Mouse (Mus musculus) heart, adult 8-10 months (tissue): ENCODE measurements around the gene Crim1. TPM values are rescaled to one million over a fixed set of nuclear protein-coding genes. Genes with fewer than 3 reads are reported as not detected.

Experiments used
- DNase-seq: peaks from one replicate; pipeline ENCODE4 v3.0.0; 2022; ENCODE audit warnings: low spot score
- total RNA-seq, 4 experiments: library from RNA; stranded (reverse); gene quantifications; 2 replicates each; pipeline ENCODE4 v1.2.4; 2022

Crim1 gene
- total RNA-seq, 4 experiments from 2014 or later = 58.6 to 70.9 (median 67.5) TPM

DNA sequence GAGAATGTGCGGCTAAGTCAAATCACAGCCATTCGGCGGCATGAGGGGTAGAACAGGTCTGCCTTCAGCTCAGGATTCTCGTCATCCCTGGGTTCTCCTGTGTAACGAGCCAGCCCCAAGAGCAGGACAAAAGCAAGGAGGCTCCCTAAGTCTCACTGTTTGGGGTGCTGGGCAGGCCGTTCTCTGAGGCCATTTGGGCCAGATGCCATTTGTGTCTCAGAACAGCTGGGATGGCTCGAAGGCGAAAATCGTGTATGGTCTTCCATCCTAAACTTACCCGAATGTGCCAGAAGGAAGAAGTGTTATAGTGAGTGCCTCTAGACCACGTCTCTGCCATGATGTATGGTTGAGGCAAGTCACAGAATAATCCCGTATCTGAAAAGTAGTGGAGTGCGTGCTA, 86.0 kb downstream of the Crim1 start:
- no peak for DNase-seq

DNA sequence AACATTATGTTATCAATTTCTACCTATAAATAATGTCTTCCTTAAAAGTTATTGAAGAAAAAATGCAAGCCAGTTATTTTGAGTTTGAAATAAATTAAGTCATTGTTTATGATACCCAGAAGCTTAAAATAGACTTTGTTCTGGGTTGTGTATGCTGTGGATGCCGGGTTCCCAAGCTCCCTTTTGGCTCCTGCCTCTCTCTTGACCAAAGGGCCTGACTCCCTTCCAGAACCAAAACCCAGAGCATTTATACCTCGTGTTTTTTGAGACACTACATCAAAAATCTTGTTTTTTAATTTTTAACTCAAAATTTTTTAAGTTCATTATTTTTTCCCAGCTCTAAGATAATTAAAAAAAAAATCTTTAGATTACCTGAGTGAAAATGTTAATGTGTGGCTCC, 87.3 kb downstream of the Crim1 start:
- no peak for DNase-seq

DNA sequence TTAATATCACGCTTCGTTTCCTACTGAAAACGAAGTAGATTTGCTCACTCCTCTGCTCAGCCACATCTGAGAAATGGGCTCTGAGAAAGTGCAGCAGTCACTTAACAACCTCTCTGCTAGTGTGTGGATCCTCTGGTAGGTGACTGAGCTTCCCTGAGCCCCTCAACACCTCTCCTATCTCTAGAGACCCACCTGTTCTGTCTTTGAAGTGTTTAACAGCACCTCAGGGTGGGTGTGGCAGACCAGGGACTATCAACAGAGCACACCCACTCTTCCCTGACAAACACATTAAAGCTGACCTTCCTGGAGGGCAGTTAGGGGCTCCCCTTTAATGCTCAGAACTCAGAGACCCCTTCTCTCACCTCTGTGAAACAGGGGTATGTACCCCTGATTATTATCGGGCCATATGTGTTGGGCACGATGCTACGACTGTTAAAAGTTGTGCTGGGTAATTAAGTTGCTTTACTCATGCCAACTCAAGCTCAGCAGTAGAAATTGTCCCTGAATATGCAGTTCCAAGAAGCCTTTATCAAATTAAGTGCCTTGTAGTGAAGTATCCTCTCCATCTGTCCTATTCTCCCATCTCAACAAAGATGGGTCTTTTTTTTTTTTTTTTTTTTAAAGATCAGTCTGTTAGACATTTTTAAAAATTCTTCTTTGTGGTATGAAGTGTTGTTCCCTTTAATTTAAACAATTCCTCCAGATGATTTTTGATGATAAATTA, 90.3 kb downstream of the Crim1 start:
- DNase-seq = no peak

DNA sequence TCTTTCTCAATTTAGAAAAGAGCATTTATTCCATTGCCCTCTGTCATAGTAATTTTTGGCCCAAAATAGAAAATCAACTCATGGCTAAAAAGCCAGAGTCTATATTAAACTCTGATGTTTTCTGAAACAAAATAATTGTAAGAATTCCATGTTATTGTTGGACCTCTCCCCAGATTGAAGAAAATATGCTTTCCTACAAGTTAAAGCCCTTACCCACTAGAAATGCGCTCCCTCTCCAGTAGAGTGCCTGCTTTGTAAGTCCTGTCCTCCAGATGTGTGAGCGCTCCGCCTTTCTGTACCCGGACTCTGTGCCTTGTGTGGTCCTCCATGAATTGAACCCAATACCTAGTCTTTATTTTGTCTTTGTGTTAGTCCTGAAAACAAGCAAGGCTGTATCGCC, 91.0 kb downstream of the Crim1 start:
- no peak for DNase-seq

GRCm38 (mm10) chr17:78292301-78292700, 92.3 kb downstream of the Crim1 start:
- no peak for DNase-seq

DNA sequence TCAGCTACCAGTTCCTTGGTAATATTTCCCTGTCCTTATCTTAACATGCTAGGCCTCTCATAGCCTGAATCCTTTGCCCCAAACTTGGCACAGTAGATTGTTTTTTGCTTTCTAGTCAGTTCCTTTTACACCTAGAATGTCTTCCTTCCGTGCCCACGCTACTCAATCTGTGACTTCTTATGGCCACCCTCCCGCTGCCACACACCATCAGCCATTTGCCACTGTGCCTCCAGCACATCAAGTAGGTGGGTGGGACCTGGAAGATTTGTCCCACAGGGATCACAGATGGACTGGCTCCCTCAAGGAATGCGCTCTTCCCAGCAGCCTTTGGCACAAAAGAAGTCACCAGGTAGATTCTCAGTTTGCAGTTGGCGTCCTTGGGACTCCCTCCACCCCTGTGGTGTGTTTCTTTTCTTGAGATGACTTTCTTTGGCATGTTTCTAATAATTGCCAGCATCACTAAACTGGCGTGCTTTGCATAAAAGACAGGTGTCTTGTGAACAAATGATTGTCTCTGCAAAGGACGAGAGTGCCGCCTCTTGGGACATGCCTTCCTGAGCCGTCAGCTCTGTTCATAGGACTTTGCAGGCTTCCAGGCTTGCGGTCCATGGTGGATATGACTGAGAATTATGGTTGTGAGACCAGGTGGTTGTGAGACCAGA, 92.9 kb downstream of the Crim1 start:
- DNase-seq = no peak

DNA sequence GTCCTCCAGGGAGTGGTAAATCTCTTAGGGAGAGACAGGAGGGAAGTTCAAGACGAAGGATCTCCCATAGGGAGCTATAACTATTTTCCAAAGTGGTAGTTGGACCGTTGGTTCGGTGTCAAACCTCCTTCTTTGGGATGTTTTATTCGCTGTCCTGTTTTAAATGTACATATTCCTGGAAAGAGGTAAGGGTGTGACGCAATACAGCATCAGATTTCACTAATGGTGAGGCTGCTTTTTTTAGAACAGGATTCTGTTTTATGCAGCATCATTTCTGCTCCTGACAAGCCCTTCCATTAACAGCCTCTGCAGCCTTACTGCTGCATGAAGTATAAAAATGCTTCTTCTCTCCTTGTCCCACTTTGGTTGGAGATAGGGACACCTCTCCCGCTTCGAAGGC, 95.9 kb downstream of the Crim1 start:
- no peak for DNase-seq

GRCm38 (mm10) chr17:78298140-78298539, 98.1 kb downstream of the Crim1 start:
- no peak for DNase-seq

- DNase-seq = no peak
These were observed 99.0 kb downstream of the Crim1 start for GRCm38 (mm10) chr17:78298967-78299540.

- no peak for DNase-seq
These were observed 103.0 kb downstream of the Crim1 start for GRCm38 (mm10) chr17:78303053-78303452.

- DNase-seq = no peak
These were observed 104.0 kb downstream of the Crim1 start for GRCm38 (mm10) chr17:78304059-78304458.

- no peak for DNase-seq
These were observed 106.4 kb downstream of the Crim1 start for GRCm38 (mm10) chr17:78306434-78306833.

- DNase-seq = no peak
These were observed 108.2 kb downstream of the Crim1 start for GRCm38 (mm10) chr17:78308221-78308620.

DNA sequence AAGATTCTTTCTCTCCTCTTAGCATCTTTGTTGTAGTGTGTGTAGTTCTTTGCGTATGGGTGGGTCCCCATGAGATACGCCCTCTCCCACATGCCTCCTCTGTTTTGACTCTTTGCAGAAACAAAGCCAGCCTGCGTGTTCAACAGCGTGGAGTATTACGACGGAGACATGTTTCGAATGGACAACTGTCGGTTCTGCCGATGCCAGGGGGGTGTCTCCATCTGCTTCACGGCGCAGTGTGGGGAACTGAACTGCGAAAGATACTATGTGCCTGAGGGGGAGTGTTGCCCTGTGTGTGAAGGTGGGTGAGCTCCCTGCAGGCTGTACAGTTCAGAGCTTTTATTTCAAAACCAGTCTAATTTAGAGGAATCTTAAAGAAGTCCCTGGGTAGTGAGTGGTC, 113.0 kb downstream of the Crim1 start:
- no peak for DNase-seq

DNA sequence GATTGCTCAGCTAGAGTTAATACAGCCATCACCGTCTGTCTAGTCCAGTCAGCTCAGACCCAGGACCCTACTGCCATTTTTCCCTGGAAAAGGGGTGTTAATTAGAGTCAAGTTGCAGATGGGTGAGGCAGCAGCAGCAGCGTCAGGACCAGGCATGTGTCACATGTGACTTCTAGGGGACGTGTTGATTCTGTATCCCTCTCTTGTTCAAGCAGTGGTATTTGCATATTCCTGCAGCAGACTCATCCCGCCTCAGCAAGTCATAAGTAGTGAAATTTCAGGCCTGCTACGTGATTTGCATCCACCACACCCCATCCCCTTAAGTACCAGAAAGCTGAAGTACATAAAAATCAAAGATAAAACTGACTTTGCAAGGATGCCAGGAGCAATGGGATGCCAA, 113.6 kb downstream of the Crim1 start:
- no peak for DNase-seq

- DNase-seq = no peak
These were observed 115.6 kb downstream of the Crim1 start for GRCm38 (mm10) chr17:78315659-78316058.

DNA sequence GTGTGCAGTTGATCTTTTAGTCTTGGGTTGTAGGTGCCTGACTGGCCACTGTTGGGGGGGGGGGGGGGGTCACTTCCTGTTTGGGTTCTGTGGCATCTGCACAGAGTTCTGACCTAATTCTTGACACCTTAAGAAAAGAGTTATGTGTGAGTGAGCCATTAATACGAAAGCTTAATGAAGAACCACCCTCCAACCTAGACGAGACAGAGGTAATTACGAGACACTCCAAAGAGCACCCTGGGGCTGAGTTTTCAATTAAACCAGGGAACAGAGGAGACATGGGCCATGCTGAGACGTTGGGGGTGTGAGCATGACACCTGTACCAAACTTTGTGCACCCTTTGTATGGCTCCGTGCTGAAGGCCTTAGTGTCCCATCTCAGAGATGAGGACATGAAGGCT, 117.3 kb downstream of the Crim1 start:
- no peak for DNase-seq

DNA sequence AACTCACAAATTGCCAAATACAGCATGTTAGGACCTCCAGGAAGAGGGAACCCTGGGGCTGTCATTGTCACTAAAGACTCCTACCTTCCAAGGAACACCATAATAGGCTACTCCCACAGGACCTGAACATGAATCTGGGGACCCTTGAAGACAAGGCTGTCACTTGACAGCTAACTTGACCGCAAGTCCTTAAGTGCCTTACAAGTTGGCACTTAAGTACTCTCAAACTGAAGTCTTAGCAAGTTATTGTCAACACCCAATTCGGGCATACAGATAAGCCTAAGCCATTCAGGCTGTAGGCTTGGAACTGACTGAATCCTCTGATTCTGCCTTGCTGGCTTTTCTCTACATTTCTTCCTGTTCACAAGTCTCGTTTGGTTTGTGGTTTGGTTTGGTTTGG, 118.8 kb downstream of the Crim1 start:
- DNase-seq = no peak

DNA sequence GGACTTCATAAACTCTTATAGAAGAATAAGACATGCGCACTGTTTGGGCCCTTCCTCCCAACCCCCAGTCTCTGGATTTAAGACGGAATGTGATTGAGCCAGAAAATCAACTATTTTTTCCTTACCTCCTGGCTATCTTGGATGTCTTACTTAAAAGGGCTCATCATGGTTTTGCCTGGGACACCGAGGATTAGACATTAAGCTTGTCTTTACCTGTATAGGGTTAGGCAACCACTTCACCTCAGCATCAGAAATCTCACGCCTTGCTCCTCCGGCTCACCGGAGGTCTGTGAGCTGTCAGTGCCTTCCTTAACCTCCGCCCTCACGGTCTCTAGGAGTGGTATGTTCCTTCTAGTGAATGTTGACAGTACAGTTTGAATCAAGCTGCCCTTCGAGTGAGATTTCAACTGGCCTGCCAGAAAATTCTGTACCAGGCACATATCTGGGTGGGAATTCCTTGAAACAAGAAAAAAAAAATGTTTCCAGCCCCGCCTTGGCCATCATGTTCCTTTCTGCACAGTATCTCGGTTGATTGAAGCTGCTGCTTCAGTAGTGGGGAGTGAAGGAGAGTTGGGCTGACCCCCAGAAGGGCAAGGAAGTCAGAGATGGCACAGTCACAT, 121.3 kb downstream of the Crim1 start:
- no peak for DNase-seq

- DNase-seq = peak; percentile 47
These were observed 122.6 kb downstream of the Crim1 start for GRCm38 (mm10) chr17:78322369-78323335.

DNA sequence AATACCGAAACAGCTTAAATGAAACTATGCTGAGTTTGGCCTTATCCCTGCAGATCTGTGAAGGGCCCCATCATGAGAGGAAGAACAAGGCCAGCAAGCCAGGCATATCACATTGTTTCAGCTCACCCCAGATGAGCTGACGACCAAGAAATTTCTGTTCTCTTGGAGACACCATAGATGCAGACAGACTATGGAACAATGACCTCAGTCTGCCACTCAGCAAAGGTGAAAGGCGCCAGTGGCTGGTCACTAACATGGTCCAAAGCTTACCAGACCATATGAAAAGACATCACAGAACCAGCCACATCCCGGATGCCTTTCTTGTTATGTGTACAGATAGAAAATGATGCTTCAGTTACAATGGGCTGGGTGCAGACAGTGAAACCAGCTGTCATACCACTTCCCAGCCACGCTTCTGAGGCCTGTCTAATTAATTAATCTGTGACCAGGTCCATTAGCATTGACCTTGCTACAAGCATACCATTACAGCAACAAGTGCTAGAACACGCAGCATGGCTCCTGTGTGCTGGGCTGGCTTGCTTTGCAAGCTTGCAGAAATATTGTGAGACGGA, 125.8 kb downstream of the Crim1 start:
- DNase-seq = no peak
